Mouse (Mus musculus) embryonic facial prominence, embryonic 11.5 days (tissue): Measurements from ENCODE around the gene Scamp1. TPM values are rescaled to one million over a fixed set of nuclear protein-coding genes. Genes with fewer than 3 reads are reported as not detected.

Experiments
- ATAC-seq: fragments of 200-750 bp; cut with Nextera tagmentation; replicated peaks from 2 replicates; pipeline ENCODE4 v1.8.0; 2017; ENCODE audit warnings: low read depth; ENCODE audit not compliant: insufficient number of reproducible peaks, low FRiP score, low TSS enrichment
- DNase-seq: peaks from one replicate; pipeline ENCODE4 v3.0.0-alpha.2; 2015; ENCODE audit warnings: low spot score
- H3K27ac ChIP-seq: fragments of 300-500 bp; sonication (generic); replicated peaks from 2 replicates; pipeline ENCODE4 v1.5.1; 2014; ENCODE audit warnings: mild to moderate bottlenecking, low read depth, low read length, control low read depth
- H3K27me3 ChIP-seq: fragments of 300-500 bp; sonication (generic); 2 replicates; pipeline ENCODE4 v1.6.1; 2014; ENCODE audit warnings: mild to moderate bottlenecking, low read length, moderate library complexity, mixed read lengths; ENCODE audit not compliant: control insufficient read depth, insufficient read depth
- H3K36me3 ChIP-seq: fragments of 300-500 bp; sonication (generic); replicated peaks from 2 replicates; pipeline ENCODE4 v1.6.1; 2014; ENCODE audit warnings: low read depth, mild to moderate bottlenecking, low read length, moderate library complexity, mixed read lengths; ENCODE audit not compliant: control insufficient read depth, insufficient read depth
- H3K4me1 ChIP-seq: fragments of 300-500 bp; sonication (generic); 2 replicates; pipeline ENCODE4 v1.6.1; 2014; ENCODE audit warnings: low read length, mixed read lengths; ENCODE audit not compliant: control insufficient read depth, insufficient read depth
- H3K4me2 ChIP-seq: fragments of 300-500 bp; sonication (generic); 2 replicates; pipeline ENCODE4 v1.6.1; 2014; ENCODE audit warnings: low read depth, mild to moderate bottlenecking, control low read depth, low read length, moderate library complexity
- H3K4me3 ChIP-seq: fragments of 300-500 bp; sonication (generic); 2 replicates; pipeline ENCODE4 v1.5.1; 2014; ENCODE audit warnings: low read depth, low read length, control low read depth
- H3K9ac ChIP-seq: fragments of 300-500 bp; sonication (generic); replicated peaks from 2 replicates; pipeline ENCODE4 v1.6.1; 2014; ENCODE audit warnings: mild to moderate bottlenecking, control low read depth, low read length
- H3K9me3 ChIP-seq: fragments of 300-500 bp; sonication (generic); replicated peaks from 2 replicates; pipeline ENCODE4 v1.6.1; 2016; ENCODE audit warnings: mild to moderate bottlenecking, low read length, inconsistent platforms, mixed read lengths; ENCODE audit not compliant: control insufficient read depth
- WGBS: fragments of 180-500 bp; shearing (Covaris S2); extraction: QIAGEN DNeasy Blood & Tissue Kit; methylation state at CpG from one replicate; pipeline ENCODE4 v1.1.7; 2014; 5-methylcytosine and 5-hydroxymethylcytosine counted together
- polyA plus RNA-seq: library from polyadenylated mRNA; unstranded; fragments of >200 nt; fragmentation: Nextera tagmentation; extraction: Ambion mirVana; gene quantifications from 2 replicates; pipeline ENCODE4 v1.2.1, GENCODE M21; 2014

Gene Scamp1
- polyA plus RNA-seq, 1 experiment from 2014 or later, result 26.2 TPM

- no peaks in the 10 kb centered on the region for H3K27me3 ChIP-seq
- ATAC-seq, result no peak
- no peak overlapping the region for H3K27ac ChIP-seq
- no peaks in the 10 kb centered on the region for H3K9me3 ChIP-seq
- no peaks in the 10 kb centered on the region for H3K36me3 ChIP-seq
- DNase-seq, result peak; percentile 57
- no peak overlapping the region for H3K4me3 ChIP-seq
- H3K4me1 ChIP-seq, result peaks cover 3% of the 10 kb centered on the region
- 52% methylated on average over 7 of the region's 7 CpGs for WGBS
- H3K9ac ChIP-seq, result no peak overlapping the region
- H3K4me2 ChIP-seq, result no peak overlapping the region
Measured at GRCm38 (mm10) chr13:94177148-94177547, 108.5 kb downstream of the Scamp1 start.

DNA sequence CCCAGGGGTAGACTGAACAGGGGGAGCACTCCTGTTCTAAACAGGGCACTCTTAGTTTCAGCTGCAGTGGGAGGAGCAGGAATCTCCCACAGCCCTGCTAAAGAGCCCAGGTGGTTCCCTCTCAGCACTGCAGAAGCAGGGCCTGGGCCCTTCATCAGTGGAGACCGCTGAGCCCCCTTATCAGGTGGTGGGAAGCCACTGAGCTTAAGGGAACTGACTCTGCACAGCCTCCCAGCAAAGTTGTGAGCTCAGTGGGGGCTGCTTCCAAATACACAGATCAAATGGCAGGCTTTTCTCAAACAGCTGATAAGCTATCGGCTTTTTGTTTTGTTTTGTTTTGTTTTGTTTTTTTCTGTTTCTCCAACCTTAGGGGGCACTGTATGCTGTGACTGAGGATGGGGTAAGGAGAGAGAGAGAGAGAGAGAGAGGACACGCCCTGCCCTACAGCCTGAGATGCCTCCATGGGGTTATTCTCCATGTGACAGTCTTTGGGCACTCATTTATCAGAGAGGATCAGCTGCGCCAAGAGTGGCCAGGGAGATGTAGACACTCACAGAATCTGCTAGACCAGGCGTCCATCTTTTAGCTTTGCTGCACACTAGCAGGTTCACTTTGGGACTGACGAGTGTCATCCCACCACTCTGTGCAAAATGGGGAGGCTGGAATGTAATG is 110.1 kb downstream of the Scamp1 start:
- Histone ChIP-seq H3K4me1 (peaks cover 3% of the 10 kb centered on the region), H3K9ac (no peak overlapping the region), H3K4me2 (no peak overlapping the region), H3K27ac (no peak overlapping the region), H3K27me3 (no peaks in the 10 kb centered on the region), H3K4me3 (no peak overlapping the region), H3K36me3 (no peaks in the 10 kb centered on the region), H3K9me3 (no peaks in the 10 kb centered on the region)
- no peak for ATAC-seq
- WGBS, result 67% methylated on average over 6 of the region's 6 CpGs
- no peak for DNase-seq

DNA sequence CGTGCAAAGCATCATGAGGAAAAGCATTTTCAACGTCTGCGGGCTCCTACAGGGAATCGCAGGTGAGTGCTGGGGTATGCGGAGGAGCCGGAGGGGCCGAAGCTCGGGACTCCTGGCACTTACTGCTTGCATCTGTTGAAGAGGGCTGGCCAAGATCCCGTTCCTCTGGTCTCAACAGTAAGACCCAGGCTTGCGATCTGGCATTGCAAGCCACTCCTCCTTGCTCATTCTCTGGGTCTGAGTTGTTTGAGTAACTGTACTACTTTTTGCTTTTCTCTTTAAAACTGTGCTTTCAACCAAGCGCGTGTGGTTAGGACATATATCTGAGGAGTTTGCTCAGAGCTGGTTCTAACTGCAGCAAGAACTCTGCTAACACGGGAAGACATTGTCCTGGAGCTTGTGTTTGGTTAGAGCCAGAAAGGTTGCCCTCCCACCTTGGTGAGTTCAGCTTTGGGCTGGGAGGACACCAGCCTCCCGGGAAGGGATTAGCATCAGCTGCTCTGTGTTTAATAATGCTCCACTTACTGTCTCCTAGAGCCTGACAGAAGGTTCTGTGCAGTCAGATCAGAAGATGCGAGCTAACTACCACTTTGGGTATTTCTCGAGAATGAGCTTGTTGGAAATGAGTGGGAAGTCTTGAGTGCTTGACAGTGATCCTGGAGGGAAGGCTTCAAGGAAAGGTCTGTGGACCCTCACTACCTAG is 110.9 kb downstream of the Scamp1 start:
- H3K27ac ChIP-seq, result no peak overlapping the region
- no peak for ATAC-seq
- H3K9me3 ChIP-seq, result no peaks in the 10 kb centered on the region
- H3K4me1 ChIP-seq, result peaks cover 3% of the 10 kb centered on the region
- H3K36me3 ChIP-seq, result no peaks in the 10 kb centered on the region
- no peak for DNase-seq
- 18% methylated on average over 16 of the region's 16 CpGs for WGBS
- peak overlapping the region; percentile 91 for H3K4me2 ChIP-seq
- H3K4me3 ChIP-seq, result peak overlapping the region; percentile 46
- peak overlapping the region; percentile 59 for H3K9ac ChIP-seq
- H3K27me3 ChIP-seq, result no peaks in the 10 kb centered on the region

GRCm38 (mm10) chr13:94173633-94174576 is 111.8 kb downstream of the Scamp1 start:
- ATAC-seq, result peak; percentile 49; the same call in 1 of the 2 replicates
- H3K4me1 ChIP-seq, result peaks cover 3% of the 10 kb centered on the region
- 2% methylated on average over 41 of the region's 55 CpGs for WGBS
- no peaks in the 10 kb centered on the region for H3K9me3 ChIP-seq
- DNase-seq, result peak; percentile 70
- no peaks in the 10 kb centered on the region for H3K36me3 ChIP-seq
- H3K27me3 ChIP-seq, result no peaks in the 10 kb centered on the region
- peak overlapping the region; percentile 46 for H3K4me3 ChIP-seq
- peak overlapping the region; percentile 91 for H3K4me2 ChIP-seq
- H3K9ac ChIP-seq, result peak overlapping the region; percentile 59
- no peak overlapping the region for H3K27ac ChIP-seq

DNA sequence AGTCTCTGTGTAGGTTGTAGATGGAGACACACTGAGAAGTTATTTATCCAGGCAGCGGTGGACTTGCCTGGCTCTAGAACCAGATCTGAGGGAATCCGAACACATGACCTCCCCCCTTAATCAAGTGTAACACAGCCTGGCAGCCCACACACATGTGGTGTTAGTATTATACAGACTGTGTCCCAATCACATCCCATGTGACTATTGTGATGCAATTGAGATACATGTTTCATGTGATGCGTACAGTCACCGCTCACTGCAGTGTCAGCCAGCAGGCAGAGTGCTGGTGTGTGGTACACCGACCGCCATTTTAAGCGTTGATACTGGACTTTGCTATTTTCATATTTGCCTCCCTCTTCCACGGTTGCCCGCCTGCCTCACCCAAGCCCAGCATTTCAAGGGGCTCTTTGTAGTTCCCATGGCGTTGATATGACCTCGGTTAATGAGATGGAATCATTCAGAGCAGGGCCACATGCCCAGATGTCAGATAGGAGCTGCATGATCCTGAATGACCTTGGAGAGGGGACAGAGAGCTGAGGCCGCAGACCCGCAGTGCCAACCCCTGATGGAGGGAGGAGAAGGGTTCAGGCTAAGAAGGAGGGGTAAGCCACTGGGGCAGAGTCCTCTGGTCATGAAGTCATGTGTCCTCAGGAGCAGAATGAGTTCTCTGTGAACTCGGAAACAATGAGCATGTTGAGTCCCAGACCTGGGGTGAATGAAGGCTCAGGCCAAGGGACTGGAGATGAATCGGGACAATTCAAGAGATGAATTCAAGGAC is 112.9 kb downstream of the Scamp1 start:
- WGBS, result 72% methylated on average over 15 of the region's 15 CpGs
- H3K4me2 ChIP-seq, result no peak overlapping the region
- H3K27me3 ChIP-seq, result no peaks in the 10 kb centered on the region
- H3K4me3 ChIP-seq, result no peak overlapping the region
- H3K27ac ChIP-seq, result no peak overlapping the region
- no peak overlapping the region for H3K9ac ChIP-seq
- DNase-seq (no peak), ATAC-seq (no peak)
- no peaks in the 10 kb centered on the region for H3K36me3 ChIP-seq
- peaks cover 3% of the 10 kb centered on the region for H3K4me1 ChIP-seq
- H3K9me3 ChIP-seq, result no peaks in the 10 kb centered on the region

DNA sequence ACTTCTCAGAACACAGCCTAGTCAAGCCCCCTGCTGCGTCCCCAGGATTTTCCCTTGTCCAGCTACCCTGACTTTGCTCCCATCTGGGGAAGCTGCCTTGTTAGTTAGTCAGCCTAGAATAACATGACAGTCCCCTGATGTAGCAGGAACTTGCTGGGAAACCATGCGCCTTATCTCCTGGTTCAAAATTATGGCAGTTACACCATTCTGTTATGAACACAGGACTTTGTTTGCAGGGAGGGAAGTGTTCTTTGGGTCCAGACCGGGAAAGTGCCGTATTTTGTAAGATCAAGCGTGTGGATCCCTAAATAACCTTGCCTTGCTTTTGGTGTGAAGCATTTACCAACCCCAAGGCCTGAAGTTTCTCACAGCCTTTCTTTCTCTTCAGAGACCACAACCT is 114.0 kb downstream of the Scamp1 start:
- no peak for DNase-seq
- H3K27ac ChIP-seq, result no peak overlapping the region
- no peaks in the 10 kb centered on the region for H3K27me3 ChIP-seq
- peaks cover 3% of the 10 kb centered on the region for H3K4me1 ChIP-seq
- ATAC-seq, result no peak
- no peak overlapping the region for H3K4me2 ChIP-seq
- no peaks in the 10 kb centered on the region for H3K9me3 ChIP-seq
- H3K9ac ChIP-seq, result no peak overlapping the region
- no peak overlapping the region for H3K4me3 ChIP-seq
- H3K36me3 ChIP-seq, result no peaks in the 10 kb centered on the region
- 60% methylated on average over 5 of the region's 5 CpGs for WGBS

- no peak overlapping the region for H3K27ac ChIP-seq
- H3K36me3 ChIP-seq, result no peaks in the 10 kb centered on the region
- ATAC-seq (no peak), DNase-seq (no peak)
- no peaks in the 10 kb centered on the region for H3K27me3 ChIP-seq
- no peak overlapping the region for H3K9ac ChIP-seq
- no peak overlapping the region for H3K4me3 ChIP-seq
- WGBS, result 65% methylated on average over 6 of the region's 6 CpGs
- H3K4me2 ChIP-seq, result no peak overlapping the region
- H3K9me3 ChIP-seq, result no peaks in the 10 kb centered on the region
- H3K4me1 ChIP-seq, result peaks cover 2% of the 10 kb centered on the region
Measured at GRCm38 (mm10) chr13:94169325-94169916, 116.2 kb downstream of the Scamp1 start.
